ENCODE assay signal across 24 mouse cellular contexts in the genomic region with DNA sequence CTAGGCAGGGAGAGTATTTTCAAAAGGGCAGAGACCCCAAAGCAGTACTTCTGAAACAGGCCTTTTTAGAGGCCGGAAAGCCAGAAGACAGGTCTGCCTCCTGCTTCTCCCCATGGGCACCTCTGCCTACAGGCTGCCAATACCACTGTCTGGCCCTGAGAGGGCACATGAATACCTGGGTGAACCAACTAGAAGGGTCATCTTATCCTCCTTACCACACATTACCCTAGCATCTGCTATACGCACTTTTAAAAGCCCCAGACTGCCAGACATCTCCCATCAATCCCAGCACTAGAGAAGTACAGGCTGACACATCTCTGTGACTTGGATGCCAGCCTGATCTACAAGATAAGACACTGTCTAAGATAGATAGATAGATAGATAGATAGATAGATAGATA.
"Had no signal": no experiment of that assay in that cellular context is flagged by ENCODE, and none has a peak within 500 bp of the region (broad histone marks: within the 10 kb centered on the region; RNA-seq: fewer than 3 reads in every experiment).

No protein-coding gene starts in this region.

- H3K9ac ChIP-seq: heart, embryonic 12.5 days; hindbrain, embryonic 12.5 days; hindbrain, embryonic 14.5 days; intestine, embryonic 15.5 days; limb, embryonic 12.5 days; liver, embryonic 13.5 days had no signal

- H3K4me1 ChIP-seq: intestine, embryonic 15.5 days; liver, embryonic 13.5 days had no signal

- H3K9me3 ChIP-seq: heart, embryonic 12.5 days; hindbrain, embryonic 12.5 days; intestine, embryonic 15.5 days; limb, embryonic 10.5 days; limb, embryonic 12.5 days; liver, embryonic 13.5 days had no signal

- H3K4me2 ChIP-seq: heart, embryonic 12.5 days; hindbrain, embryonic 12.5 days; hindbrain, embryonic 14.5 days; intestine, embryonic 15.5 days; limb, embryonic 12.5 days; liver, embryonic 11.5 days; liver, embryonic 13.5 days had no signal

- H3K36me3 ChIP-seq: heart, embryonic 12.5 days; hindbrain, embryonic 12.5 days; intestine, embryonic 15.5 days; limb, embryonic 10.5 days; limb, embryonic 12.5 days; liver, embryonic 13.5 days had no signal

- DNase-seq: gastrocnemius, adult 2 months; gastrocnemius, postnatal 10 days; gastrocnemius, postnatal 25 days; heart, adult 2 months; heart, postnatal 10 days; heart, postnatal 4 days; kidney, adult 18-20 months; kidney, adult 8-10 months; kidney, postnatal 10 days; kidney, postnatal 25 days; kidney, postnatal 4 days; liver; liver, embryonic 13.5 days had no signal

- H3K27ac ChIP-seq: gastrocnemius, adult 2 months; heart, adult 2 months; hindbrain, embryonic 12.5 days; hindbrain, embryonic 14.5 days; intestine, embryonic 15.5 days; layer of hippocampus, adult 2 months; left cerebral cortex, adult 2 months; limb, embryonic 10.5 days; limb, embryonic 12.5 days; liver, embryonic 13.5 days had no signal

- H3K4me3 ChIP-seq: gastrocnemius, adult 2 months; heart, adult 2 months; heart, embryonic 12.5 days; hindbrain, embryonic 12.5 days; intestine, embryonic 15.5 days; layer of hippocampus, adult 2 months; left cerebral cortex, adult 2 months; limb, embryonic 10.5 days; limb, embryonic 12.5 days; liver, embryonic 13.5 days had no signal

- H3K27me3 ChIP-seq: heart, embryonic 12.5 days; hindbrain, embryonic 12.5 days; intestine, embryonic 15.5 days; limb, embryonic 12.5 days; liver, embryonic 13.5 days had no signal

- ATAC-seq: inflammation-experienced regulatory T-cells, adult 6 months; intestine, embryonic 15.5 days; intestine, postnatal 0 days had no signal
